Mouse (Mus musculus) bone marrow macrophage, adult 2 months (primary cell): ENCODE data around the gene Med26.

Source experiments
- CTCF ChIP-seq: IDR thresholded peaks from 2 replicates; pipeline ENCODE4 v1.5.1; 2012; ENCODE audit warnings: low read depth, mild to moderate bottlenecking, low read length, moderate library complexity
- POLR2A ChIP-seq: IDR thresholded peaks from 2 replicates; pipeline ENCODE4 v1.6.1; 2012; ENCODE audit warnings: mild to moderate bottlenecking, low read depth, low read length, borderline replicate concordance

GRCm38 (mm10) chr8:72579374-72579773 is 31.3 kb upstream of the Med26 start:
- TF ChIP-seq POLR2A = no peak
- TF ChIP-seq CTCF = no peak
